Mouse (Mus musculus): ENCODE results near the gene Agpat4.

DNA sequence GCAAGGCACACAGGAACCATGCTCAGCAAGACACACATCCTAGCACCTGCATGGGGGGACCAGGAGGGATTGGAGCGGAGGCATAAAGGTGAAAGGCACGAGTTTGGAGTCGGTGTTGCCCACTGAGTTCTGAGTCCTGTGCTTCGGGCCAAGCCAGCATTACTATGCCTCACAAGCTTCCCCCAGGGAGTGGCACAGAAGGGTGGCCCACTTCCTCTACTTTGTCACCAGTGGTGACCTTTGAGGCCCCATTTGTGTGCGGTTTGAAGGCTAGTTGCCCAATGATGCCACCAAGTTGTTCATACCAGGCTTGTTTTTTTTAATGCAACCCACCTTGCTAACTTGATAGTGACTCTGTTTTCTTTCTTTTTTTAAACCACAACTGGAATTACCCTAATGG lies 55.7 kb downstream of the Agpat4 start:
- TF ChIP-seq CTCF (IDR thresholded peaks at IDR 0.05; ENCODE audit: borderline replicate concordance, extremely low read depth, insufficient read depth, insufficient read length) (no peak), POLR2A (IDR thresholded peaks at IDR 0.05; ENCODE audit: borderline replicate concordance, extremely low read depth, insufficient read depth, insufficient read length, poor library complexity, severe bottlenecking) (no peak)

Measured in brain, embryonic 14.5 days (tissue).